Mouse (Mus musculus) kidney, adult 2 months (tissue): ENCODE measurements around the gene Metrnl. TPM values are rescaled to one million over a fixed set of nuclear protein-coding genes. Genes with fewer than 3 reads are reported as not detected.
A peak's percentile ranks its signal among the peaks of the same experiment; 100 is the strongest.
"Not testable (repeated sequence)": the region's sequence is repeated elsewhere in the genome, so short reads cannot be mapped to it uniquely, and the experiment has no call there.

ENCODE experiments used
- DNase-seq: peaks from one replicate; pipeline ENCODE4 v3.0.0; 2021
- H3K27ac ChIP-seq: fragments of 200-500 bp; 2 replicates; pipeline ENCODE4 v1.5.1; 2012; ENCODE audit warnings: low read depth, low read length, control low read depth, inconsistent platforms; ENCODE audit not compliant: insufficient read depth
- H3K27me3 ChIP-seq: fragments of 200-500 bp; replicated peaks from 2 replicates; pipeline ENCODE4 v1.6.1; 2012; ENCODE audit warnings: mild to moderate bottlenecking, moderate library complexity, low read length, inconsistent platforms; ENCODE audit not compliant: control insufficient read depth, insufficient read depth
- H3K36me3 ChIP-seq: fragments of 200-500 bp; 2 replicates; pipeline ENCODE4 v1.6.1; 2012; ENCODE audit warnings: mild to moderate bottlenecking, moderate library complexity, low read length, inconsistent platforms; ENCODE audit not compliant: control insufficient read depth, insufficient read depth
- H3K4me1 ChIP-seq: fragments of 200-500 bp; 2 replicates; pipeline ENCODE4 v1.6.1; 2011; ENCODE audit warnings: low read length; ENCODE audit not compliant: control insufficient read depth, insufficient read depth
- H3K4me3 ChIP-seq: fragments of 200-500 bp; 2 replicates; pipeline ENCODE4 v1.5.1; 2011; ENCODE audit warnings: mild to moderate bottlenecking, low read depth, low read length, control low read depth; ENCODE audit not compliant: insufficient read depth
- CTCF ChIP-seq: fragments of 200-500 bp; conservative IDR thresholded peaks from 2 replicates; pipeline ENCODE4 v1.5.1; 2011; ENCODE audit warnings: low read depth, mild to moderate bottlenecking, control low read depth, low read length, moderate library complexity, mixed read lengths; ENCODE audit not compliant: insufficient read depth, insufficient read length
- POLR2A ChIP-seq: fragments of 200-500 bp; IDR thresholded peaks from one replicate; pipeline ENCODE4 v1.6.1; 2011; ENCODE audit warnings: low read depth, low read length, control low read depth
- WGBS: fragments of 180-500 bp; shearing (Covaris S2); methylation state at CpG from one replicate; pipeline ENCODE4 v1.1.7; 2018; 5-methylcytosine and 5-hydroxymethylcytosine counted together
- polyA plus RNA-seq: library from polyadenylated mRNA; depleted of rRNA; stranded (reverse); fragments of >200 nt; gene quantifications from 2 replicates; pipeline ENCODE4 v1.2.3, GENCODE M21; 2012

Gene Metrnl
- polyA plus RNA-seq, 1 experiment: 42.6 TPM

DNA sequence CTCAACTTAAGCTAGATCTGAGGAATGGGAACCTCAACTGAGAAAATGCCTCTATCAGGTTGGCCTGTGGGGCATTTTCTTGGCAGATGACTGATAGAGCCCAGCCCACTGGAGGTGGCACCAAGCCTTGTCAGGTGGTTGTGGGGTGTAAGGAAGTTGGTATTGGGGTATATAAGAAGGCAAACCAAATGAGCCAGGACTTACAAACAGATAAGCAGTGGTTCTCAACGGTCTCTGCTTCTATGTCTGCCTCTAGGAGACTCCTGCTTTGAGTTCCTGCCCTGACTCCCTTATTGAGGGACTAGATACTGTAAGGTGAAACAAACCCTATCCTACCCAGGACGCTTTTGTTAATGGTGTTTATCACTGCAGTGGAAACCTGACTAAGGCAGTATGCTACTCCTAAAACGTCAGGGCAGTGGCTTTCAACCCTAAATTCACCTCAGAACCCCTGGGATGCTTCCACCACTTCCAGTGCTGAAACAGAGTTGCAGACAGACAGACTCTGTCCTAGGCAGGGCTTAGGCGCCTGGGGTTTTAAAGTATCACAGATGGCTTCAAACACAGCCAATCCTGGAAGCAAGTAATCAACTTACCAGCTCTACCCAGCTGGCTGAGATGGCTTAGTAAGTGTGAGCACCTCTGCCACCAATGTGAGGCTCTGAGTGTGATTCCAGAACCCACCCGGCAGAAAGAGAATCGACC, 45.4 kb upstream of the Metrnl start:
- 83% methylated on average over 6 of the region's 6 CpGs for WGBS

DNA sequence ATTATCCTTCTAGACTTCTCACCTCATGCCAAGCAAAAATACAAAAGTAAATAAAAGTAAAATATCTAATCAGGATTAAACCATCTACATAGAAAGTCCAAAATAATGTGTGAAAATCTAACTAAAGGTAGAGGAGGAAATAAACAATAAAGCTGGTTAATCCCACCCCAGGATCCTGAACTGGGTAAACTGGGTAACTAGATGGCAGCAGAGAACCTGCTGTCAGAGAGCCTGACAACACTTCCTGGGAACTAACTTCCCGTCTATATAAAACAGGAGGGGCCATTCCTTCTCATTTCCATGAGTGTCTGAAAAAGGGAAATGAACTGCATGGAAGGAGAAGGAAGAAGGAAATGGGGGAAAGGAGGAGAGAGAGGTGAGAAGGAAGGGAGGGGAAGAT, 43.2 kb upstream of the Metrnl start:
- H3K4me1 ChIP-seq: 0 out of 2 replicates have a peak, but pooled peaks cover 5% of the 10 kb centered on the region
- no peak overlapping the region for H3K4me3 ChIP-seq
- no peak for TF ChIP-seq POLR2A
- TF ChIP-seq CTCF: 0 out of 2 replicates have a peak, but pooled peaks have one; percentile 26
- no peaks in the 10 kb centered on the region for H3K36me3 ChIP-seq
- no peak for DNase-seq
- WGBS: 9% methylated on average over 1 of the region's 1 CpGs
- no peak overlapping the region for H3K27ac ChIP-seq
- no peaks in the 10 kb centered on the region for H3K27me3 ChIP-seq

More for the DNA sequence above, 45.4 kb upstream of the Metrnl start:
- TF ChIP-seq CTCF (no peak), POLR2A (no peak)
- Histone ChIP-seq H3K27ac (no peak overlapping the region), H3K27me3 (no peaks in the 10 kb centered on the region), H3K4me3 (no peak overlapping the region), H3K36me3 (no peaks in the 10 kb centered on the region), H3K4me1 (0 out of 2 replicates have a peak, but pooled peaks cover 5% of the 10 kb centered on the region)
- no peak for DNase-seq

DNA sequence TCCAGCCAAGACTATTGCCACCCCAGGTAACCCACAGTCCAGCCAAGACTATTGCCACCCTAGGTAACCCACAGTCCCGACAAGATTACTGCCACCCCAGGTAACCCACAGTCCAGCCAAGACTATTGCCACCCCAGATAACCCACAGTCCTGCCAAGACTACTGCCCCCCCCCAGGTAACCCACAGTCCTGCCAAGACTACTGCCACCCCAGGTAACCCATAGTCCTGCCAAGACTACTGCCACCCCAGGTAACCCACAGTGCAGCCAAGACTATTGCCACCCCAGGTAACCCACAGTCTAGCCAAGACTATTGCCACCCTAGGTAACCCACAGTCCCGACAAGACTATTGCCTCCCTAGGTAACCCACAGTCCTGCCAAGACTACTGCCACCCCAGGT, 40.7 kb upstream of the Metrnl start:
- not testable (repeated sequence) for H3K27me3 ChIP-seq, H3K4me3 ChIP-seq, DNase-seq, H3K36me3 ChIP-seq, H3K4me1 ChIP-seq, H3K27ac ChIP-seq
- WGBS: 94% methylated on average over 2 of the region's 2 CpGs

DNA sequence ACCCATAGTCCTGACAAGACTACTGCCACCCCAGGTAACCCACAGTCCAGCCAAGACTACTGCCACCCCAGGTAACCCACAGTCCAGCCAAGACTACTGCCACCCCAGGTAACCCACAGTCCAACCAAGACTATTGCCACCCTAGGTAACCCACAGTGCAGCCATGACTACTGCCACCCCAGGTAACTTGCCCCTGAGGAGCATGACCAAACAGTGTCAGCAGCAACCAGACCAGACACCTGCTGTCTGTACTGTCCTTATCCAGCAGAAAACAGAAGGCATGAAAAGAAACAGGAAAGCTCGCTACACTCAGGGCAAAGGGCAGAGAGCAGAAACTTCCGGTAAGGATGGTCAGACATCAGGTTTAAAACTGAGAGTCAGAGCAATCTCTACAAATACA, 40.2 kb upstream of the Metrnl start:
- Histone ChIP-seq H3K36me3 (0 out of 2 replicates have a peak, but pooled peaks cover 1% of the 10 kb centered on the region), H3K4me1 (no peaks in the 10 kb centered on the region), H3K27ac (no peak overlapping the region), H3K4me3 (no peak overlapping the region), H3K27me3 (no peaks in the 10 kb centered on the region)
- peak; percentile 28 for DNase-seq
- WGBS: 47% methylated on average over 2 of the region's 2 CpGs
- TF ChIP-seq POLR2A: no peak
- no peak for TF ChIP-seq CTCF

DNA sequence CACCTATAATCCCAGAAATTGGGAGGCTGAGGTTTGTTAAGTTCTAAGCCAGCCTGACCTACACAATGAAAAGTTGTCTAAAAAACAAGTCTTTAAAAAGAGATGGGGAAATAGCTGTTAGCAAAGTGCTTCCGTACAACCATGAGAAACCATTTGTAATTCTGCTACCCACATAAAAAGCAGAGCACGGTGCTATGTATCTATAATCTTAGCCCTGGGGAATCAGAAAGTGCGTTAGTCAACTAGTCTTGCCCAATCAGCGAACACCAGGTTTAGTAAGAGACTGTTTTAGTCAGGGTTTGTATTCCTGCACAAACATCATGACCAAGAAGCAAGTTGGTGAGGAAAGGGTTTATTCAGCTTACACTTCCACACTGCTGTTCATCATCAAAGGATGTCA, 33.8 kb upstream of the Metrnl start:
- TF ChIP-seq POLR2A (no peak), CTCF (no peak)
- Histone ChIP-seq H3K27me3 (no peaks in the 10 kb centered on the region), H3K4me1 (no peaks in the 10 kb centered on the region), H3K36me3 (0 out of 2 replicates have a peak, but pooled peaks cover 1% of the 10 kb centered on the region), H3K4me3 (no peak overlapping the region), H3K27ac (no peak overlapping the region)
- WGBS: 98% methylated on average over 4 of the region's 4 CpGs
- no peak for DNase-seq

DNA sequence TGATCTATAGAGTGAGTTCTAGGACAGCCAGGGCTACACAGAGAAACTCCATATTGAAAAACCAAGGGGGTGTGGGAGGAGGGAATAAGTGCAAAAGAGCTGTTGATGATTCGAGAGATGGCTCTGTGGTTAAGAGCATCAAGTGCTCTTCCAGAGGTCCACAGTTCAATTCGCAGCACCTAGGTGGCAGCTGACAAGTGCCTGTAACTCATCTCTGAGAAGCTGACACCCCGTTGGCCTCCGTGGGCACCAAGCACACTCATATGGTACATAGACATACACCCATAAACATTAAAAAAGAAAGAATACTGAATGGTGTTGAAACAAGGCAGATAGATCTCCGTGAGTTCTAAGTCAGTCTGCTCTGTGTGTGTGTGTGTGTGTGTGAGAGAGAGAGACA, 32.6 kb upstream of the Metrnl start:
- TF ChIP-seq CTCF (no peak), POLR2A (no peak)
- 89% methylated on average over 5 of the region's 5 CpGs for WGBS

DNA sequence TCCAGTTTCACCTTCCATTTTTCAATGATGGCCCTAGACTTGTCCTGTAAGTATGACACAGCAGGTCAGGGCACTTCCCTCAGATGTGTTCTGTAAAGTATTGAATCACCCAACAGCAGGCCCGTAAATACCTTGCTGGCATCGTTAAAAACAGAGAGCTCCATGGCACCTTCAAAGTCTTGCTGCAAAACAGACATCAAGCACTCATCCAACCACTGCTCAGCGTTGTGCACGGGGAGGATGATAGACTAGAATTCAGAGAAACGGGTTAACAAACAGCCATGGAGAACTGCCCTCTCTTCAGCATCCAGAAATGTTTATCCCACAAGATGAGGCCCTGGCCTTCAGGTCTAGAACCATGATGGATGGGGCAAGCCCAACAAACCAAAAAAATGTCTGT, 30.4 kb upstream of the Metrnl start:
- Histone ChIP-seq H3K27ac (no peak overlapping the region), H3K4me3 (no peak overlapping the region), H3K36me3 (no peaks in the 10 kb centered on the region), H3K27me3 (no peaks in the 10 kb centered on the region), H3K4me1 (peaks cover 3% of the 10 kb centered on the region; the same call in 1 of the 2 replicates)
- TF ChIP-seq CTCF (no peak), POLR2A (no peak)
- 93% methylated on average over 5 of the region's 5 CpGs for WGBS
- DNase-seq: no peak

More for the DNA sequence above, 32.6 kb upstream of the Metrnl start:
- Histone ChIP-seq H3K4me1 (peaks cover 3% of the 10 kb centered on the region; the same call in 1 of the 2 replicates), H3K27ac (no peak overlapping the region), H3K36me3 (0 out of 2 replicates have a peak, but pooled peaks cover 1% of the 10 kb centered on the region), H3K4me3 (no peak overlapping the region), H3K27me3 (no peaks in the 10 kb centered on the region)
- DNase-seq: no peak

DNA sequence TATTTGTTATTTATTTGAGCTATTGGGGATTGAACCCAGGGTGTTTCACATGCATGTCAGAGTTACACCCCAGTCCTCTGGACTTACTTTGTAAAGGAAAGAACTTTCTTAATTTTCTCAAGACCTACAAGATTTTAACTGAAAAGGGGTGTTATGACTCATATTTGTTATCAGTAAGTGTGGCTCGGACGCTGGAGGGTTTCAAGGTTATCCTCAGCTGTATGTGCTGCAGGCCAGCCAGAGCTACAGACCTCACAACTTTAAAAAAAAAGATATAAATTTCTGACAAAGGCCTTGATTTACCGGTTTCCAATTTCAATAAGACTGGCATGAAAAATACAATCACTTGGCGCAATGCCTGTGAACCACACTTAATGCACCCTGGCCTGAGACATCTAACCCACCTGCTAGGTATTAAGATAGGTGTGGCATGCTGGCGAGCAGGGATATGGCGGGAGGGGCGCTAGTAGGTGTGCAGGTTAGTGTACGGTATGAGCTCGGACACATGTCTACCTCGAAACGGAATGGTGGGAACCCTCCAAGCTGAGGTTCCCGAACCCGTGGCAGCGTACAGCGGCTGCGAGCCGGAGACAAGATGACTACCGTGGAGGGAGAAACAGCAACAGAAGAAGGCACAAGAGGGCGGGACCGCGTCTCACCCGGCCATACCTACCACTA, 28.9 kb upstream of the Metrnl start:
- Histone ChIP-seq H3K27me3 (no peaks in the 10 kb centered on the region), H3K4me1 (peaks cover 3% of the 10 kb centered on the region; the same call in 1 of the 2 replicates), H3K27ac (peak overlapping the region; percentile 49), H3K4me3 (peak overlapping the region; percentile 71), H3K36me3 (no peaks in the 10 kb centered on the region)
- TF ChIP-seq POLR2A (no peak), CTCF (no peak)
- DNase-seq: no peak
- 1% methylated on average over 22 of the region's 22 CpGs for WGBS
